Mouse (Mus musculus) adrenal gland, postnatal 0 days (tissue): Measurements from ENCODE around the gene 2610021A01Rik. TPM values are rescaled to one million over a fixed set of nuclear protein-coding genes. Genes with fewer than 3 reads are reported as not detected.

Experiments used
- polyA plus RNA-seq: library from polyadenylated mRNA; unstranded; fragments of >200 nt; fragmentation: Nextera tagmentation; extraction: Ambion mirVana; gene quantifications from 2 replicates; pipeline ENCODE4 v1.2.1, GENCODE M21; 2015

2610021A01Rik gene
- polyA plus RNA-seq, result 6.7 and 8.6 TPM in 2 replicates

GRCm38 (mm10) chr7:41599034-41599813 is at the start of gene 2610021A01Rik:
Gene 2610021A01Rik, plus strand, starts transcription at chr7:41599230.

GRCm38 (mm10) chr7:41573562-41573961 is 25.5 kb upstream of the 2610021A01Rik start, which contains the start of gene Gm6871:
Gene Gm6871, minus strand, starts transcription at chr7:41573662.

GRCm38 (mm10) chr7:41632409-41633220 is 33.6 kb downstream of the 2610021A01Rik start, which contains the start of gene Zfp788:
Gene Zfp788, plus strand, starts transcription at chr7:41633203.

Other genes starting within 250 kb of the 2610021A01Rik start
- gene AI987944, start 205.9 kb upstream of the 2610021A01Rik start, polyA plus RNA-seq, result 13.6 and 15.7 TPM in 2 replicates
- 0.11 and 0.14 TPM in 2 replicates for gene Vmn2r57, start 150.5 kb upstream of the 2610021A01Rik start, polyA plus RNA-seq
- gene Gm20449, start 99.8 kb upstream of the 2610021A01Rik start, polyA plus RNA-seq, result 0.03 TPM in 1 of 2 replicates, not detected in the other
- gene AW146154, start 99.3 kb upstream of the 2610021A01Rik start, polyA plus RNA-seq, result 5.5 and 7.1 TPM in 2 replicates
- not detected in 2 replicates for gene Gm6871, start 25.6 kb upstream of the 2610021A01Rik start, polyA plus RNA-seq
- 10.9 and 18.7 TPM in 2 replicates for gene Zfp788, start 34.0 kb downstream of the 2610021A01Rik start, polyA plus RNA-seq